Mouse (Mus musculus): ENCODE results near the gene Lamb3.

The Lamb3 gene

GRCm38 (mm10) chr1:193207503-193207902, at the start of gene Lamb3:
Lamb3 (plus strand) TSS chr1:193207699.
- no peak for DNase-seq

- no peak for DNase-seq
Observed at GRCm38 (mm10) chr1:193159163-193159562, 48.3 kb upstream of the Lamb3 start.

- DNase-seq = no peak
Observed at GRCm38 (mm10) chr1:193159613-193160012, 47.9 kb upstream of the Lamb3 start.

GRCm38 (mm10) chr1:193160317-193161032, 47.0 kb upstream of the Lamb3 start:
- DNase-seq = peak; percentile 81 to 83

DNA sequence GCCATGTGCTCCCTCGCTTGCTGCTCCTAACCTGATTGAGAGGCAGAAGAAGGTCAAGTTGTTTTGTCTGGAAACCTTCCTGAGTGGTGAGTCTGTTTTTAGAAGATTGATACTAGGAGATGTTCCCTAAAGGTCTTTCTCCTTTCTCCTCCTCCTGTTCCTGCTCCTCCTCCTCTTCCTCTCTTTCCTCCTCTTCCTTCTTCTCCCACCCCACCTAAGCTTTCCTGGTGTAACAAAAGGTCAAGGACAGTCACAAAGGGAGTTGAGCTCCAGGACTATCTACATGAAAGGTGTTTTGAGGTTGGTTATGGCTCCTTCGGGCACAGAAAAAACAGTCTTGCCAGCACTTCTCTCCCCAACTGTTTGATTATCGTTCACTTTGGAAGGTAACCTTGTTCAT, 39.8 kb upstream of the Lamb3 start, which contains the start of gene A130010J15Rik:
A130010J15Rik (plus strand) TSS at position 301 of the 400 bp plus-strand sequence.
- no peak for DNase-seq

DNA sequence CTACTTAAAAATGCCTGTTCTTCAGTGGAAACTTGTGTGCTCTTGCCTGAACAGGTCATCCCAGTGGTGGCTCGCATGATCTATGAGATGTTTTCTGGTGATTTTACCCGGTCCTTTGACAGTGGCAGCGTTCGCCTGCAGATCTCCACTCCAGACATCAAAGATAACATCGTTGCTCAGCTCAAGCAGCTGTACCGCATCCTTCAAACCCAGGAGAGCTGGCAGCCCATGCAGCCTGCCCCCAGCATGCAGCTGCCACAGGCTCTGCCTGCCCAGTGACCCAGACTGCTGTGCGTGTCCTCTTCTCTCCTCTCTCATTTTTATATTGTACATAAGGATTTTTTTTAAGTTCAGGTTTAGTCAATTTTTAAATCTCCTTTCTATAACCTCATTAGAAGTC, 38.3 kb upstream of the Lamb3 start:
- DNase-seq = no peak

GRCm38 (mm10) chr1:193169856-193170255, 37.6 kb upstream of the Lamb3 start:
- no peak for DNase-seq

DNA sequence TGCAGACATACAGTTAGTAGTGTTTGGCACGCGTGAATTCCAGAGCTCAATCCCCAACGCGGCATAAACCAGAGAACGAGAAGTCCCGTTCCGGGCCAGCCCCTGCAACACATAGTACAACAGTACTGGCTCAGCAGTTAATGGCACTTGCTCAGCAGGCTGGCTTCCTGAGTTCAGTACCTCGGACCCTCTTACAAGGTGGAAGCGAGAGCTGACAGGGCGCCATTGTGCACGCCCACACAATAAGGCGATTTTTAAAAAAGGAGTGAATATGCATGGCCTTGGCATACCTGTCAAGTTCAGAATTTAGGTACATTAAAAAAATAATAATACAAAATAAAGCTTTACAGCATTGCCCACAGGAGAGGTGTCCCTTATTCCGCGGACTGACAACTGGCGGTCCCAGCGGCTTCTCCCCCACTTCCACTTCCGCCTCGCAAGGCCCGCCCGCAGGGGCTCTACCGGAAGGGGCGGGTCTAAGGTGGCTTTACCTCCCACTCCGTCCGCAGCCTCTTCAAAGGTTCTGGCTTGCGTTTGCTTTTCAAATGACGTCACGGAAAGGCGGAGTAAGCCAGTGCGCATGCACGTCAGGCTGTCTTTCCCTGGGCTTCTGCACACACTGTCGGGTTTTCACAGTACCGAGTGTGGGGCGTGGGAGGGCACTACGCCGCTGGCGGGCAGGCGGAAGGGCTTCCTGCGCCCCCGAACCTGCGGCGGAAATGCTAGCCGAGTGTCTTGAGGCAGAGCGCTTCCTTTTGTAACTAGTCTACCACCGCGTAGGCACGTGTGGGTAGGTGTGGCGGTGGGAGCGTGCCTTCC, 34.3 kb upstream of the Lamb3 start:
- peak; percentile 97 for DNase-seq

GRCm38 (mm10) chr1:193173810-193174129, 33.7 kb upstream of the Lamb3 start:
- DNase-seq = no peak

GRCm38 (mm10) chr1:193174143-193174733, 33.3 kb upstream of the Lamb3 start:
- no peak for DNase-seq

- no peak for DNase-seq
Observed at GRCm38 (mm10) chr1:193181104-193181503, 26.4 kb upstream of the Lamb3 start.

DNA sequence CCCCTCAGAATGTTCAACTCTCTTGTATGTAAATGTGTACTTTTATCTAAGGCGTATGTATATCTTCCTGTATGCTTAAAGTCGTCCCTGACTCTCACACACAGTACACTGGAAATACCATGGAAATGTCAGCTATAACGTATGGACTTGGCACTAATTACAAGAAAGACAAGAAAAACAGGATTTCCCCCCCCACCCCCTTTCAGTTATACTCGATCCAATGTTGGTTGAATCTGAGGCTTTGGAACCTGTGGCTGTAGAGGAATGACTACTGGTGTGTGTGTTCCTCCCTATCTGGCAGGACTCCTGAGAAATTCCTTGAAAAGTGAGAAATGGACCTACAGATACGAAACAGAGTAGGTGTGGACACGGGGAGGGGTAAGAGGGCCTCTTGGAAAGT, 19.2 kb upstream of the Lamb3 start:
- no peak for DNase-seq

DNA sequence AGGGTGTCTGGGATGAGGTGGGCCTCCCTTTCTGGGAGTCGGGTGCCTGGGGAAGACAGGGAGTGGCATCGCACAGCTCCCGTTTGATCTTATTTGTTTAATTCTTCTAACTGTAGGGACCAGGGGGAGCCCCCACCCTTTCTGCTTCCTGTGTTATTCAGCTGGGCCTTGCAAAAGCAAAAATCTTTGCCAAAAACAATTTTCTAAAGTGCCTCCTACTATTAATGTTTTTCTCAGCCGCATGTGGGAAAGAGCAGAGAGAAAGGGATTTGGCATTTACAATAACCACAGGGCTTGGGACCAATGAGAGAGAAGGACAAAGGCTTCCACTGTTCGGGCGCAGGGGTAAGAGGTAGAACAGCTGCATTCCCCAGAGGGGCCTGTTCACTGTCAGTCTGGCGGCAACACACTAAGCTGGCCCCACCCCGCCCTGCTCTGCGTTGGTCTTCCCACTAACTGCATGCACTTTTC, 18.3 kb upstream of the Lamb3 start:
- peak; percentile 60 to 79 for DNase-seq

DNA sequence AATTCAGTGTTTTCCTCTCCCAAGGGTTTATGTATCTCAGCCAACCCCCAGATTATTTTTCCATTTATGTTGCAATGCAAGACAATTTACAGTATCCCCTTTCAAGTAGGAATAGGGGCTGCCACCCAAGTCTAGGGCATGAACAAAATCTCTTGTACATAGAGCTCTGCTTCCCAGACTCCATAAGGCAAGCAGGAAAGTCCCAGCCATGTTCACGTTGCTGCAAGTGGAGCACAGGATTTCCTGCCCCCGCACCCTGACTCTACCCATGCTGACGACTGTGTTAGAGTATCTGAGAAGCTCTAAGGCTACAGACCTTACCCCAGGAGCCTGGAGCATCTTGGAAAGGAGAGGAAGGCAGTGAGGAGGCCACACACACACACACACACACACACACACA, 17.7 kb upstream of the Lamb3 start:
- no peak for DNase-seq

DNA sequence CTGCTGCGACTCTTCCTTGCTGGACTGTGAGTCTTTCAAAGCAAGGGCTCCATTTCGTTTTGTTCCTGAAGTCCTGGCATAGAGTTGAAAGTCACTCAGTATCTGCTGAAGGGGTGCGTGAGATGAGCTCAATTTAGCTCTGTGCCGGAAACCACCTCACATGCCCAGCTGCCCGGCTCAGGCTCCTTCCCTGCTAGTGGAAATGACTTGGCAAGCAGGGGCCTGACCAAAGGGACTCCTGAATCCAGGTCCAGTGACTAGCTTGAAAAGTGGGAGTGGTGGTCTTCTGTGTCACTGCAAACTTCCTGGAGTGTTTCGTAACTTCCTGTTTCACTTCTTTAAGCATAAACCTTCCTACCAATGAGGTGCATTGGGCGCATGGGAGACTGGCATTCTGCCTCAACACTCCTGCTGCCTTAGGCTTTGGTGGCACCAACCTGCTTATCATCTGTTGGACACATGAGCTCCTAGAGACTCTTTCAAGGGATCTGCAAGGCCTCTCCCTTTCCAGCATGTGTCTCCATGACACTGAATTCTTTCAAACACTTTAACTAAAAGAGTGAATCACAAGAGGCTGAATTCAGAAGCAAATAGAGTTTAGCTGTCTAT, 15.7 kb upstream of the Lamb3 start:
- DNase-seq = no peak

GRCm38 (mm10) chr1:193194416-193195140, 12.9 kb upstream of the Lamb3 start:
- no peak for DNase-seq

- DNase-seq = no peak
Observed at GRCm38 (mm10) chr1:193195169-193195810, 12.2 kb upstream of the Lamb3 start.

DNA sequence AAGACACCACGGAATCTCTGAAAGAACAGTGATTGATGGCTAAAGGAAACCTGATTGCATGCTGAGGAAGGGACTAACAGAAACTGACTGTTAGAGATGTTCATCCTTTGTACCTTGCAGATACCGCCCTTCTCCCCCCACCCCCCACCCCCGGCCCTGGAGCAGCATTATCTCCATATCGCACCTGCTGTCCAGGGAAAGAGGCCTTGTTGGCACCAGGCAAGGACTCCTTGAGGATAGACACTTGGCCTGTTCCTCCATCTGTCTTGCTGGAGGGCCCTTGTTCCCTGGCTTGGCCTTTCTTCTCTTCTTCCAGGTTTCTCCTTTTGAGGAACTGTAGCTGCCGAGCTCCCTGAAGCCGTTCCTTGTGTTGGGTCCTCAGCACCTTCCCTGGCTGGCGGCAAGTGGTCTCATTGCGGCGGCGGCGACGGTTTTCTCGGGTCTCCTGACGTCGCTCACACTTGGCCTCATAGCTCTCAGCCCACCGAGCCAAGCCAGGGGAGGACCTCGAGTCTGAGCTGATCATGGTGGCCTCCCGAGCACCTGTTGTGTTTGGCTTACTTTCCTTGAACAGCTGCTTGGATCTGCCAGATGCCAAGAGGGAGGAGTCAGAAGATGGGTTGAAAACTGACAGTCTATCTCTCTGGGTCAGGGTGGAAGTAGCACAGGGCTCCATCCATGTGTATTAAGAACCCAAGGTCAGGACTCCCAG, 9.8 kb upstream of the Lamb3 start:
- DNase-seq = no peak

- DNase-seq = no peak
Observed at GRCm38 (mm10) chr1:193198312-193198711, 9.2 kb upstream of the Lamb3 start.

DNA sequence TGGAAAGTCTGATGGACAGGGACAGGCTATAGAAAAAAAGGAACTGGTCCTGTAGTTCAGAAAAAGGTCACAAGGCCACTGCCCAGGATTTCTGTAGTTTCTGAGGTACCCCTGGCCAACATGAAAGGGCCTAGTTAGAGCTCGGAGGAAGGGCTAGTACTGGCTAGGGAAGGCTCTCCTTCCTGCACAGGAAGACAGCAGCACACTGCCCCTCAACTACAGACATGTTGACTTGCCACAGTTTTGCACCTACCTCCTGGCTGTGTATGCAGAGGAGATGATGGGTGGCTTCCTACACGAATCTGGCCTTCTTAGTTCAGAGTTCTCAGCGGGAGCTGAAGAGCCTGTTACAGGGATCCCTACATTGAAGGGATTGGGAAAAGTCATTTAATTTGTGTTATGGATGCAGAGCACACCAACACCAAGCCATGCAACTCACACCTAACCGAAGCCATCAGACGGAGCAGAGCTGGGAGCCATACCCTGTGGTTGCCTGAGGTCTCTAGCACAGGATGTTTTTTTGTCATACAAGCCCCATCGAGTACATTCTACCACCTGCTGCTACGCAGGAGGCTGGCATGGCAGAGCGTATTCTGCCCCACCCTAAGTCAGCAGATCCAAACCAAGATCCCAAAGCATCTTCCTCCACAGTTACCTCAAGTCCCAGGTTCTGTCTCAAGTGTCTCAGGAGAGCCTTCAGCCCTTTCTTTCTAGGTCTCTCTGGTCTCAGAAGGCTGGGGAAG, 6.7 kb upstream of the Lamb3 start:
- peak in 1 of 2 experiments; percentile 27 for DNase-seq

- peak; percentile 67 to 79 for DNase-seq
Observed at GRCm38 (mm10) chr1:193201383-193201778, 6.1 kb upstream of the Lamb3 start, which contains the start of gene Traf3ip3. Traf3ip3 (minus strand) TSS chr1:193201703.
